Mouse (Mus musculus) lung, adult 18-20 months (tissue): ENCODE measurements at regions not wholly inside any gene's neighbourhood (a gene's known extent, or its start where the extent isn't known, plus 50 kb on each side); places are given as distances from the start of the nearest gene placed in this dataset.

Source experiments
- DNase-seq, 2 experiments: peaks; one replicate each; pipeline ENCODE4 v3.0.0; 2022; ENCODE audit warnings: mixed read lengths in 2 of 2

DNA sequence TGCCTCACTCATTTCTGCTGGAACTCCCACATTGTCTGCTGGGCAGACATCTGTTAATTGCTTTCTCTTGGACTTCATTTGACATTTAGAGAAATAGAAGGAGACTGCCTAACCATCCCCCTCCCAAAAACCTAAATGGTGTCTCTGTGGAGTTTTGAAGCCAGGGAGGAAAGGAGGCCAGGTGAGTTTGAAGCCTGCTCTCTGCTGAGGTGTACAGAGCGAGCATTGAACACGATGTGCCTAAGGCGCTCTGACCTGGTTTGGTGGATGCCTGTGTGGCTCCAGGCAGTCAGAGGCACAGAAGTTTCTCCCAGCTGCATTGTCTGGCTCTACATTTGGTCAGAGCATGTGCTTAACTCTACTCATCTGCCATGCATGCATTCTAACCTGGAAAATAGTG is 302.6 kb upstream of the Camk1g start:
- DNase-seq: no peak

DNA sequence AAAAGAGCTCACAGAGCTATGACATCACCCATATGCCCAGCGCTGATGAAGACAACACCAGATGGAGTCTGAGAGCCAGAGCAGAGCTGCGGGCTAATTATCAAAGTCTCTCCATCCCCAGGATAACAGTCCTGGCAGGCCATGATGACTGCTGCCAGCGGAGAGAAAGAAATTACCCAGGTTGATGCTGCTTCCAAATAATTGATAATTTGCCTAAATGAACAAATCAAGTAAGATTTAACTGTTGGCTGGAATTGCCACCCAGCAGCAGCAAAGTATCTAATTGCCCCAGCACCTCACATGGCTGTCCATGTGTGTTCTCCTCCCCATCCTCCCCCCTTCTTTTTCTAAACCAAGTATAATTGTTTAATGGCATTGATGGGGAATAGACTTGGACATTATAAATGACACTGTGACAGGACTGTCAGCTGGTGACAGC is 301.7 kb upstream of the Camk1g start:
- DNase-seq: no peak

DNA sequence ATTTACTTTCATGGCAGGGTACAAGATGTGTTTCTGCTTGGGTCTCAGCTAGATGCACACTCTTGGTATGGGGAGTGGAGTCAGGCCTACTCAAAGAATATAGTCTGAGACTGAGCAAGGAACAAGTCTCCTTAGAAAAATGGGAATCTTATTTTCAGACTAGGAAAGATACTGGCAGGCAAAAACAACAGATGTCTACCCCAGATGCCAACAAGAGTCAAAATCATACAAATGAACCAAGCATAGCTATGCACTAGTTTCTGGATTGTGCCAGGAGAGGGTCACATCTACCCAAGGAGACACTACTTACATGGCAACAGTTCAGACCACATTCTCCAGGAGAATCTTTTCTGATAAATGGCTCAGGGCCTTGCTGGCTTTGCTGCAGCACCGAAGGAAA is 300.9 kb upstream of the Camk1g start:
- DNase-seq: no peak

DNA sequence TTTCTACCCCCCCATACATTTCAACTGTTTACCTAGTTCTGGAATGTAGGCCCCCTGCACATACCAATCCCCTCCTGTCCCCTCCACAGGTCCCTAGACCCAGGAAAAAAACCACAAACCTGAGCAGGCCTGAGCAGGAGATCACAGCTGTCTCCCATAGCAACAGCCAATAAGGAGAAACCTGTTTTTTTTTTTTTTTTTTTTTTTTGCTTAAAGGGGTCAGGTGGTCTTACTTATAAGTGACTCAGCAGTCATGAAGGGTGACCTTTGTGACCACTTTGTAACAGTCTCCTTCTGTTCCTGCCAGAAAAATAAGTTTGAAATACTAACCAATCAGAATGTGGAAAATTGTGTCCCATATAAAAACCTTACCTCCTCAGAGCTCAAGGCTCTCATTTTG is 299.9 kb upstream of the Camk1g start:
- no peak for DNase-seq

DNA sequence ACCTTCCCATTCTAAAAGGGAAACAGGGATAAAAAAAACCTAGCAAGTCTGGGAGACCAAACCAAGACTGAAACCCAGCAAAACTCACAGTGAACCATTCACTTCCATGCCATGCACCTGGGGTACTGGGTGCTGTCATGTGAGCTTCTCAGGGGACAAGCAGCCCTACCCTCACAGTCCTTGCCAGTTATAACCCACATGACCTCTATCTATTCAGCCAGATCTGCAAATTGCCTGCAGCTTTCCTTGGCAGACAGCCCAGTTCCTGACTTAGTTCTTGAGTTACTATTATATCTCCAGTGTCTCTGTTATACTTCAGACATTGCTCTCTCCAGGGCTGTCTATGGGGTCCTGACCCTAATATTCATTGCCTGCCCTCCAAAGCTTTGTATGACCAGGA is 298.7 kb upstream of the Camk1g start:
- no peak for DNase-seq

DNA sequence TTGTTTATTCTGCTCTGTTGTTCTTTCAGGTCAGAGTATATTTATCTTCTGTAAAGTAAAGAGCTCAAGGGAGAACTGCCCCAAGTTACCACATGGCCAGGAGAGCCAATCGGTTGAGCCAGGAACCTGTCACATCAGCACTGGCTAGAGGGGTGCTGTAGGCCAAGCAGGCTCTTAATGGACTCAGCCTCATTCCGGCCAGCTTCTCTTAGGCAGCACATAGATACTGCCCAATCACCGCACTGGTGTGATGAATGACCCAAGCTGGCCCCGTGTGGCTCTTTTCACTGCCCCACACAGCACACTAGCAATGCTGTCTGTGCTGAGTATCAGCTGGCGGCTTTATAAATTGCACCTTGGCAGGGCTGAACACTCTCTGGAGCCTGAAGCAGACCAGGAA is 295.8 kb upstream of the Camk1g start:
- no peak for DNase-seq

DNA sequence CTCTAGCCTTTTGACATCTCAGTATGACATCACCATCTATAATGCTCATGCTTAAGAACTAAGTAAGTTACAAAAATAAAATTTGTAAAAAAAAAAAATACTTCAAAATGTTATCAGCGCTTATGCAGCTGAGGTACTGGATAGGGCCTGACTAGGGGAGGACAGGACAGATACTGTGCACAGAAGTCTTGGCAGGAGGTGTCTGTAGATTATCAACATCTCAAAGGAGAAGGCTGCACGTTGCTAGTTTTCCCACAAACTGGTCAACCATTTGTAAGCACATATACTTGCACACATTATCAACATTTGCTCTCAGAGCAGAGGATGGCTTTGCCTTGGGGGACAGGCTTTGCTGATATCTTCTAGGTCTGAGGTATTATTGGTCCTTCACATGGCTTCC is 294.5 kb upstream of the Camk1g start:
- no peak for DNase-seq

DNA sequence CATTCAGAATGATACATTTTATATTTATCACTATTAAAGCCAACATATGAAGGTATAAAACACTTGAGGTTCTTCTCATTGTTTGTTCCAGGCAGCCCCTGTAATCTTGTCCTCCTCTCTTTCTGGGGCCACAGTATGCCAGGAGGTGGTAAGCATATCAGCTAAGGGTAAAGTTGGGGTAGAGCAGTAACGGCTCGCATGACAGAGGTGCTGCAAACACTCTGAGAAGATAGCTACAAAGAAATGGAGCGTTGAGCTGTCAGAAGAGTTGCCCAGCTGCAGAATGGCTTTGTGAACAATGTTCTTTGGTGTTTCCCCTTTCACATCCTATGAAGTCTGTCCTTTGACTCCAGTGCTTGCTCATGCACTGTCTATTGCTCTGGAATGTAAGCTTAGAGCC is 293.5 kb upstream of the Camk1g start:
- DNase-seq: no peak

DNA sequence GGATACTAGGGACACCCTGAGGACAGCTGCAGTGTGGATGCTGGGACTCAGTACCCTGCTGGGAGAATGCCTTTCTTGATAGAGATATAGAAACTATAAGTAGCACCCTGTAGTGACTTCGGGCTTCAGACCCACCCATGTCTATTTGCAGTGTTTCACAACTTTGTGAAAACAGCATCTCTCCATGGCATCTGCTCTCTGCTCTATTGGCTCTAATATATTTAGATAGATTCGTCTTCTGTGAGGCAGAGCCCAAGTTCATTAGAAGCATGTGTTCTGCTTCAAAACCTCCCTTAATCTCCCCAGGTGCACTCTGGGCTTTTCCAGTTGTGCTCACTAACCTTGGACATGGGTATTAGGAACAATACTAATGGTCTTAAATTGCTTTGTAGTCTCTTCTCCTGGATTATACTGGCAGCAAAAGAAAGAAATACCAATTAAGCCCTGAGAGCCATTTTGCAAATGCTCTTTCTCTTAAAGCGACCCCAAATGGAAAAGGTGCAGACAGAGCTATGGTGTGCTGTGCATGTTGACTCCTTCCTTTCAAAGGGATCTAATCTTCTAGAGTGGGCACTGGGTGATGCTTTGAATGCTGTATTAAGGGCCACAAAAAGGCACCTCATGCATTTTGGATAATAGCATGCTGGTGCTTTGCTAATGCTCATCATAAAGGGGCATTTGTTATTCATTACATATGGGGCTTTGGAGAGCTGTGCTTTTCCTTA is 292.2 kb upstream of the Camk1g start:
- no peak for DNase-seq

DNA sequence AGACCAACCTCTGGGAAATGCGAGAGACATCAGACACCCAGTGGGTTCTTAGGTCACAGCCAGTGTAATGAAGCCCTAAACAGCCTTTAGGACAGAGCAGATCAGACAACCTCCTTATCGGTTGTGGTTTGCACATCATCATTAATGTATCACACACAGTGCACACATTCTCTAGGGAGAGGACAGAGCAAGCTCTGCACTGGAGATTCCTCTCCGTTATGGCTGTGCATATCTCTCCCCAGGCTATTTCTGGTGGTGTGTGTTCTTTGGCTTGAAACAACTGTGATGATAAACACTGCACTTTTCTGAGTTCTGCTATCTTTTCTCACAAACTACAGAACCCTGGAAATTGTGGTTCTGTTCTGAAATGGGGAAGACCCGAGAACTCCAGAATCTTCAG is 291.3 kb upstream of the Camk1g start:
- DNase-seq: no peak

DNA sequence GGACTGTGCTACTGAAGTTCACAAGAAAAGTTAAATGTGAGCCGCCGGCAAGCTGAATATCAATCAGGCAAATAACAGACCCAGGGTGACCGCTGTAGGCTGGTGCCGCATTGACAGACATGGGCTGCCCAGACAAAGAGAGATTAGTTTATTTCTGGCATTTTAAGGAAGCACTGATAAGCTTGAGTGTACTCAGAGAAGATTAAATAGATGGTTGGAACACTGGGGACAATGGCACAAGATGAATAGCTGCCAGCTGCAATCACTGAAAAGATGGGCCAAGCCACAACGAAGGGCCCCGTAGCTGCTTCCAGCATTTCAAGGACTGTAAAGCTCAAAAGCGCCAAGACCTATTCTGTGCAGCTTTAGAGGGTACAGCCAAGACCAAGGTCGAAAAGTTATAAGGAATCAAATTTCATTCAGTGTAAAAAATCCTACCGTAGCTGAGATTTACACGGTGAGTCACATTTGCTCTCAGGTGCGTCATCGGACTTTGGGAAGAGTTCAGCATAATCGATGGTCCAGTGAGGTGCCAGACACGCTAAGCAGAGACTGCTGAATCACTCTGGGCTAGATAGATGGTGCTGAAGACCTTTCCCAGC is 285.1 kb upstream of the Camk1g start:
- DNase-seq: peak in 1 of 2 experiments; percentile 1

DNA sequence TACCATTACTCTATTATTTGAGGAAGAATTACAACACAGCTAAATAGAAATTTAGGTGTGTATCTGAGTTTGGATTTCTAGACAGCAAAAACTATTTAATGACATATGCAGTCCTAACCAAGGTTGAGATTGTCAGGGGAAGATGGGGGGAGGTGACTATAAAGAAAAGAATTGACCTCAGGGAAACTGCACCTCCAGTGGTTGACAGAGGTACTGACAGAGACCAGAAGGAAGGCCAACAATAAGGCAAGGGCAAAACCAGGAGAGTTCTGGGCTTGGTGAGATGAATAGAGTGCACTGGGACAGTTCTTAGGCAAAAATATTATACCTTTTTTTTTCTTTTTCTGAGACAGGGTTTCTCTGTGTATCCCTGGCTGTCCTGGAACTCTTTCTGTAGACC is 280.2 kb upstream of the Camk1g start:
- DNase-seq: no peak

DNA sequence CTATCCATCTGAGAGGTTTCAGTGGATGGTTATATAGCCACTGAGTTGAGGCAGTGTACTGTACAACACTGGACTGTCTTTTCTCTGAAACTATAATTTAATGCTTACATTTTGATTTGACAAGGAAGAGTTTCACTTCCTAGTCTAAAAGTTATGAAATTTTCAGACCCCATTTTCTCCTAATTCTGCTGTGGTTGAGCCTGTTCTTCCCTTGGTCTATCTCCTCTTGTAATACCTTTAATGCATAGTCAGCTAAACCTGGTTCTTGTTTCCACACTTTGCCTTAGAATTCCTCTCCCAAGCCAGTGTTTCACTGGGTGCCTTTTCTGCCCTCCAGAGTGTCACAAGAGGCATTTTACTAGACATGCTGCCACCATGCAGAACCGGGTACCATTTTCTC is 279.3 kb upstream of the Camk1g start:
- DNase-seq: no peak

DNA sequence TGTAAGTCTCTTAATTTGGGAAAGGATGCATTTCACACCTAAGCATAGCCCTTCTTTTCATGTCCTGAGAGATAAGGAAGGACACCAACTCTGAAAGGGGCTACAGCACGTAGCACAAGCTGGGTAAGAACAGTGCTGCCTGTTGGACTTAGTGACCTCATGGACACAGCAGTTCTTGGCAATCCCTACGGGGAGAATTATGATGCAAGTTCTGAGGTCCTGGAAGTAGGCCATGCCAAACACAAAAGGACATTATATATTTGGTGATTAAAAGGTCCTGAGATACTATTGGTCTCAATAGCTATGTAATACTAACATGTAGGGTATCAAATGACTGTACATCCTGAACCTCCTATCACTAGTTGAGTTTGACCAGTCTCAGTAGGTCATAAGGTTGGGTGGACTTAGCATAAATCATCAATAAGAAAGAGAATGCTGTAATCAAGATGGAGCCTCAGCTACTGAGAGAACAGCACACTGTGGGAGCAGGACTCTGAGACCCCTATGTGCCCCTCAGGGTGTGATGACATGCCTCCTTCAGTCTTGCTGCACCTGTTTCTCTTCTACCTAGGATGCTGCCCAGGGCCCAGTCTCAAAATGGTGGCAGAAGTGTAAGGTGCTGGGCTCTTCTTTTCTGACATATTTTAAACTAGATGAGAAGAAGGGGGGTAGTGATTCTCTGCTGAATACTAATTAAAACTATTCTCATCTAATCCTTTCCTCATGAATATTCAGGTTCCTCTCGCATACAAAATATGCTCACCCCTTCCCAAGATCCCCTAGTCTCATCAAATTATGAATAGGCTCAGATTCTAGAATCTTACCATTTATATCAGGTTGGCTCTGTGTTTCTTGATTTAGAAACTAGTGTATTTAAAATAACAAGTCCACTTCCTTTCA is 277.5 kb upstream of the Camk1g start:
- no peak for DNase-seq

DNA sequence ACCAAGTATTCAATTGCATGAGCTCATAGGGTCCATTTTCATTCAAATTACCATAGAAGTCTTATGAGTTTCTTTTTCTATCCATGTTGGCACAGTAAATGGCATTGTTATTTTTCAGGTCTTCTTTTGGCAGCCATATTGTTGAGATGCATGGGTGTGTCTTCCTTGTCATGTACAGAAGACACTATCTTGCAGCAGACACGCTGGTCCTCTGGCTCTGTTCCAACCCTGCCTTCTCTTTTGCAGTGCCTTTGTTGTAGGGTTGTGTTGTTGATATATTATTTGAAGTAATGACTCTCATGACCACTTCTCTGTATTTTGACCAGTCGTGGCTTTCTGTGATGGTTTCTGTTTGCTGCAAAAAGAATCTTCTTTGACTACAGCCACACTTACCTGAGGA is 274.4 kb upstream of the Camk1g start:
- DNase-seq: no peak

DNA sequence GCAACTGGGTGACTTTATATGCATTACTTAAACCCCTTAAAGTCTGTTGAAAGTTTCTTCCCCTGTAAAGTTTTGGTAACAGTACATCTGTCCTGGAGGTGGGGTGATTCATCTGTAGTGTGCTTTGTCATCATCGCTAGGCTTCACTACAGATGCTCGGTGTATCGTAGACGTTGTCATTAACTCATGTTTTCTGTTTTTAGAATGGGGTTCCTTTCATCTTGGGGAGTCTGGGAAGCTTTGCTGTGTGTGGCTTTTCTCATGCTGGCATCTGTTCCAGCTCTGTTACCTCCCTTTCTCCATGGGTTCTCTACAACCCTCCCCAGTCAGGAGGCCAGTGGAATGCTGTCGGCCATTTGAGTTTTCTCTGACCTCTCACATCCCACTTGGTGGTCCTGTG is 266.4 kb upstream of the Camk1g start:
- DNase-seq: no peak

DNA sequence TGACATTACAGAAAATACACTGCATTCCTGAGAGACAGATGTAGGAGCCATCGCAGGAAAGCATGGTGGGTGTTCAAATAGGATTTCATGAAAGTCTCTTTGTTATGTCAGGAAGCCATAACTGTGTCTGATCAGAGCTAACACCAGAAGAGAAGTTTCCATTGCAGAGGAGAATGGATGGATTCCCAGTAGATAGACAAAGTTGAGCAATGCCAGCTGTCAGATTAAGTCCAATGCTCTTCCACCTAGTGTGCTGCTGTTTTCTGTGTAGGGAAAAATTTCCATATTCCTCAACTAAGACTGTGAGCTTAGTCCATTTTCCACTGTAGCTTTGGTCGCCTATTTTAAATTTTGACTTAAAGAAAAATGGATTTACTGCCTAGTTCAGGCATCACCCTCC is 262.0 kb upstream of the Camk1g start:
- DNase-seq: no peak

DNA sequence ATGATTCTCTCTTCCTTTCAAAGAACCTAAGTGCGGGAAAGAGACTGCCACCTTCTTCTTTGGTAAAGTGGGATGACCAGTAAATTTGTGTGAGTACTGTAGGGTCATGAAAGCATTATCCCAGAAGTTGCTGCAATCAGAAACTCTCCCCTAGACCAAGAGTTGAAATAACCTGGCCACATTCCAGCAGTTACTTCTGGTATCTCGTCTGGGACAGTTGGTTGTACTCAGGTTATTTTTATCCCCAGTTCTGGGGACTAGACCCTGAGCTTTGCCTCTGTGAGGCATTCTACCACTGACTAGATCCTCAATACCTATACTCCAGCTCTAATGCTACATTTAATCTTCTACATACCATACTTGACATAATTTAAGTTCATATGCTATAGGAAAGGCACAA is 259.8 kb upstream of the Camk1g start:
- no peak for DNase-seq

DNA sequence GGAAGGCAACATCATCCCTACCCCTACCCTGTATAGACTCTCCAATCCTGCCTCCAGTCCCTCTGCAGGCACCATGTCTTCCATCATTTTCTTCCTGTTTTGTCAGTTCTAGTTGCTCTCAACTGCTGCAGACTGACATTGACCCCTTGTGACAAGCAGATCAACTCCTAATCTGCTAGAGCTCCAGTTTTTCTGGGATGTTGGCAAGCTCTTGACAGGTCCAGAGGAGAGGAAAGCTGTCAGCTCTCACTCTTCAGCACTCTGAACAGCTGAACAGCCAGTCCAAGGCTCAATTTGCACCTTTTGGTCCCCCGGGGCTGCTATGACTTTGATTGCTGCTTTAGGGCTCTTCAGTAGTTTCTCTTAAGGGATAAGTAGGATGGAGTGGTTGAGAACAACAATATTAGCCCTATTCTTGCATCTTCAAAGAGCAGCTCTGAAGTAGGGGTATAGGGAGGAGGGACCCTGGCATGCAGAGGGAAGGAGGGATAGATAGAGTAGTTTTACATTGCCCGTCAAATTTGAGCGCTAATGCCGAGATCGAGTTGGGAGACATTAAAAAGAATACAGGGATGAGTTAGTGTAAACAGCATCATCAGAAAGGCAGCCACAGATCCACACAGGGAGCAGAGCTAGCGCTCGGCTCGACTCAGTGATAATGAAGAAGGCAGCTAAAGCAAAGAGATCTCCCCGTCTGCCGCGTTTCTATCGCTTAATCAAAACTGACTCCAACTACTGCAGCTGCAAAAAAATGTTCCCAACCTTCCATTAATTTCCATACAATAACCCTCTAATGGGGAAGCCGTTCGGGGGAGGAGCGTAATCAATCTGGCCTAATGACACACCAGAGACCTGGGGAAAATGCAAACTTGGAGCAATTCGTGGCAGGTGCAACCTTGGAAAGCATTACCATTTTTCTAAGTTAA is 257.1 kb upstream of the Camk1g start:
- no peak for DNase-seq

DNA sequence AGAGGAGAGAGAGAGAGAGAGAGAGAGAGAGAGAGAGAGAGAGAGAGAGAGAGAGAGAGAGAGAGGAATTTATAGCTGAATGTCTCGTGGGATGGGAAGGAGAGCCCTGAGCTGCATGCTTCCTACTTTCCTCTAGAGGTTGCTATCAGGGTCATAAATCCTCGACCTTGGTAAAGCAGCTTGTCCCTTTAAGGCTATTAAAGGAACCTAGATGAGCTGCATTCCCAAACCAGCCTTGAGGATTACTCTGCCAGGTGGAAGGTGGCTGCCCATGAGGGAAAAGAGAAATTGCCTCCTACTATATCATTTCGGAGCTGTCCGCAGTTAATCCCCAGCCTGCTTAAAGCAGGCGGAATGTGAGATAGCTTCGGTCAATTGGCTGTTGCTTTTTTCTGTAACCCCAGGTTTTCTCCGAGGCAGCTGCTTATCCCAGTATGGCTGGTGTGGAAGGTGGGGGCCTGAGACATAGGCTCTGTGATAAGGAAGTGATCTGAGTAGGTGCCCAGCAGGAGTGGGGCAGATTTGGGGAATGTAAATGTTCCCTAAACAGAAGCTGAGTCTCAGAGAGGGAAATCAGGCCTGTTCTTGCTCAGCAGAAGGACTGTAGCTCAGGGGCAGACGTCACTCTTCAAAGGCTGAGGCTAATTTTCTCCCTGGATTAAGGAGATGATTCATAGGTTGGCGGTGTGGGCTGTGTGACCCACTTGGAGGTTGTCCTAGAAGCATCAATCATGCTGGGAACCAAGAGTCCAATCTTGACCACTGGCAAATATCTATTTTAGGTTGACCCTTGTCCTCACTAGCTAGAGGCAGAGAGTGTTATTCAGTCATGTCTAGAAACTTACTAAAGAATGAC is 255.2 kb upstream of the Camk1g start:
- no peak for DNase-seq

DNA sequence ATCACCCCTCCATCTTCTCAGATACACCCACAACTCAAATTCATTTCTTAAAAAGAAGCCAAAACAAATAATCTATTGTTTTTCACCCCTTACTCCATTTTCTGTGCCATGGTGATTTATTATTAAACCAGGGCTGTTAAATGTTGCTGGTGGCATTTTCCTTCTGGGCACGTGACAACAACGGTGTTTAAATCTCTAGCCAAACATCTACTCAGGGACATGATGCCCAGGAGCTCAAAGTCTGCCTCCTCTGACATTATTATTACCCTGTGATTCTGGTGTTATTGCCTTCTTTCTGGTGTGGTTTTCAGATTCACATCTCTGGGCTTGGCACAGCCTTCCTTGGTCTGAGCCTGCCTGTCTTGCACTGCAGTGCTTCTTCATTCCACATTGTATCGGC is 253.5 kb upstream of the Camk1g start:
- DNase-seq: no peak

DNA sequence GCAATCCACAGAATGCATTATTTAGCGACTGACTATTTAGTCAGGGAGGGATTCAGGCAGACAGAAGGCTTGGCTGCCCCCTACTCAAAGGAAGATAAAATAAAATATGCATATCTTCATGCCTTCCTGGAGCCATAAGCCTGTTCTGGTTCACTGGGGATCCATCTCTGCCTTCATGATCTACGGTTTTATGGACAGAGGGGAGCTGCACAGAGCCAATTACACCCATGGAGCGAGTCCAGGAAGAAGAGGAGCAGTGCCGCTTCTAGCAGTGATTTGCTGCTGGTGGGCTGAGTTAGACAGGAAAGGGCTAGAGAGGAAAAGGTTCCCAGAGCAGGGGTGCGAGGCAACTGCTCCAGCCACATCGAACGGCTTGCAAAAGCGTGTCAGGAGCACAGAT is 248.2 kb upstream of the Camk1g start:
- DNase-seq: no peak
